Mouse (Mus musculus): ENCODE measurements at regions not wholly inside any gene's neighbourhood (a gene's known extent, or its start where the extent isn't known, plus 50 kb on each side); places are given as distances from the start of the nearest gene placed in this dataset.

- Histone ChIP-seq H3K27me3 (replicated peaks; ENCODE audit: control insufficient read depth, insufficient read depth, low read length) (no peaks in the 10 kb centered on the region), H3K27ac (ENCODE audit: low read depth, low read length) (no peak overlapping the region), H3K4me2 (ENCODE audit: low read length) (no peak overlapping the region), H3K9me3 (ENCODE audit: control insufficient read depth, low read length) (no peaks in the 10 kb centered on the region), H3K36me3 (ENCODE audit: control insufficient read depth, insufficient read depth, low read length) (no peaks in the 10 kb centered on the region), H3K4me3 (ENCODE audit: low read length) (no peak overlapping the region), H3K9ac (ENCODE audit: low read depth, low read length) (no peak overlapping the region), H3K4me1 (ENCODE audit: control insufficient read depth, insufficient read depth, low read depth, low read length) (no peaks in the 10 kb centered on the region)
- WGBS = 45% methylated on average over 3 of the region's 3 CpGs
- ATAC-seq = no peak
These were observed 105.9 kb upstream of the Cxxc4 start for GRCm38 (mm10) chr3:134130412-134130811.

- Histone ChIP-seq H3K36me3 (ENCODE audit: control insufficient read depth, insufficient read depth, low read length) (no peaks in the 10 kb centered on the region), H3K4me1 (ENCODE audit: control insufficient read depth, insufficient read depth, low read depth, low read length) (peaks cover 7% of the 10 kb centered on the region), H3K27ac (ENCODE audit: low read depth, low read length) (peak overlapping the region; percentile 25; the same call in 1 of the 2 replicates), H3K4me2 (ENCODE audit: low read length) (no peak overlapping the region), H3K9me3 (ENCODE audit: control insufficient read depth, low read length) (no peaks in the 10 kb centered on the region), H3K9ac (ENCODE audit: low read depth, low read length) (no peak overlapping the region), H3K4me3 (ENCODE audit: low read length) (no peak overlapping the region), H3K27me3 (replicated peaks; ENCODE audit: control insufficient read depth, insufficient read depth, low read length) (no peaks in the 10 kb centered on the region)
- WGBS = 65% methylated on average over 7 of the region's 7 CpGs
- no peak for ATAC-seq
These were observed 91.0 kb upstream of the Cxxc4 start for GRCm38 (mm10) chr3:134145251-134145650.

- 79% methylated on average over 3 of the region's 3 CpGs for WGBS
- ATAC-seq = peak; percentile 49
These were observed 90.3 kb upstream of the Cxxc4 start for GRCm38 (mm10) chr3:134145935-134146334.

GRCm38 (mm10) chr3:134146373-134147224, 89.7 kb upstream of the Cxxc4 start:
- H3K4me1 ChIP-seq (ENCODE audit: control insufficient read depth, insufficient read depth, low read depth, low read length) = peaks cover 7% of the 10 kb centered on the region
- peak overlapping the region; percentile 35 for H3K4me3 ChIP-seq (ENCODE audit: low read length)
- ATAC-seq = peak; percentile 98
- WGBS = 17% methylated on average over 14 of the region's 14 CpGs
- no peaks in the 10 kb centered on the region for H3K36me3 ChIP-seq (ENCODE audit: control insufficient read depth, insufficient read depth, low read length)
- H3K27me3 ChIP-seq (replicated peaks; ENCODE audit: control insufficient read depth, insufficient read depth, low read length) = no peaks in the 10 kb centered on the region
- peak overlapping the region; percentile 78 for H3K27ac ChIP-seq (ENCODE audit: low read depth, low read length)
- H3K9ac ChIP-seq (ENCODE audit: low read depth, low read length) = peak overlapping the region; percentile 56
- H3K9me3 ChIP-seq (ENCODE audit: control insufficient read depth, low read length) = no peaks in the 10 kb centered on the region
- H3K4me2 ChIP-seq (ENCODE audit: low read length) = peak overlapping the region; percentile 62

More at GRCm38 (mm10) chr3:134145935-134146334, 90.3 kb upstream of the Cxxc4 start:
- Histone ChIP-seq H3K4me1 (ENCODE audit: control insufficient read depth, insufficient read depth, low read depth, low read length) (peaks cover 7% of the 10 kb centered on the region), H3K27ac (ENCODE audit: low read depth, low read length) (no peak overlapping the region), H3K27me3 (replicated peaks; ENCODE audit: control insufficient read depth, insufficient read depth, low read length) (no peaks in the 10 kb centered on the region), H3K36me3 (ENCODE audit: control insufficient read depth, insufficient read depth, low read length) (no peaks in the 10 kb centered on the region), H3K9me3 (ENCODE audit: control insufficient read depth, low read length) (no peaks in the 10 kb centered on the region), H3K4me2 (ENCODE audit: low read length) (no peak overlapping the region), H3K4me3 (ENCODE audit: low read length) (no peak overlapping the region), H3K9ac (ENCODE audit: low read depth, low read length) (no peak overlapping the region)

- no peak overlapping the region for H3K4me2 ChIP-seq (ENCODE audit: low read length)
- H3K27me3 ChIP-seq (replicated peaks; ENCODE audit: control insufficient read depth, insufficient read depth, low read length) = no peaks in the 10 kb centered on the region
- H3K4me1 ChIP-seq (ENCODE audit: control insufficient read depth, insufficient read depth, low read depth, low read length) = no peaks in the 10 kb centered on the region
- no peaks in the 10 kb centered on the region for H3K9me3 ChIP-seq (ENCODE audit: control insufficient read depth, low read length)
- H3K9ac ChIP-seq (ENCODE audit: low read depth, low read length) = no peak overlapping the region
- 85% methylated on average over 5 of the region's 5 CpGs for WGBS
- H3K4me3 ChIP-seq (ENCODE audit: low read length) = no peak overlapping the region
- no peak overlapping the region for H3K27ac ChIP-seq (ENCODE audit: low read depth, low read length)
- no peaks in the 10 kb centered on the region for H3K36me3 ChIP-seq (ENCODE audit: control insufficient read depth, insufficient read depth, low read length)
- ATAC-seq = no peak
These were observed 74.0 kb upstream of the Cxxc4 start for GRCm38 (mm10) chr3:134162288-134162687.

- Histone ChIP-seq H3K4me2 (ENCODE audit: low read length) (no peak overlapping the region), H3K27ac (ENCODE audit: low read depth, low read length) (no peak overlapping the region)
- WGBS = 43% methylated on average over 1 of the region's 1 CpGs
These were observed 66.4 kb upstream of the Cxxc4 start for GRCm38 (mm10) chr3:134169922-134170321.

GRCm38 (mm10) chr3:134172357-134172756, 63.9 kb upstream of the Cxxc4 start:
- no peak overlapping the region for H3K27ac ChIP-seq (ENCODE audit: low read depth, low read length)
- ATAC-seq = peak; percentile 40; the same call in 1 of the 2 replicates
- H3K4me1 ChIP-seq (ENCODE audit: control insufficient read depth, insufficient read depth, low read depth, low read length) = no peaks in the 10 kb centered on the region
- H3K4me2 ChIP-seq (ENCODE audit: low read length) = no peak overlapping the region
- H3K36me3 ChIP-seq (ENCODE audit: control insufficient read depth, insufficient read depth, low read length) = no peaks in the 10 kb centered on the region
- no peaks in the 10 kb centered on the region for H3K9me3 ChIP-seq (ENCODE audit: control insufficient read depth, low read length)
- H3K27me3 ChIP-seq (replicated peaks; ENCODE audit: control insufficient read depth, insufficient read depth, low read length) = no peaks in the 10 kb centered on the region
- H3K4me3 ChIP-seq (ENCODE audit: low read length) = no peak overlapping the region
- 27% methylated on average over 3 of the region's 3 CpGs for WGBS
- H3K9ac ChIP-seq (ENCODE audit: low read depth, low read length) = no peak overlapping the region

More at GRCm38 (mm10) chr3:134169922-134170321, 66.4 kb upstream of the Cxxc4 start:
- Histone ChIP-seq H3K9me3 (ENCODE audit: control insufficient read depth, low read length) (no peaks in the 10 kb centered on the region), H3K36me3 (ENCODE audit: control insufficient read depth, insufficient read depth, low read length) (no peaks in the 10 kb centered on the region), H3K9ac (ENCODE audit: low read depth, low read length) (no peak overlapping the region), H3K4me1 (ENCODE audit: control insufficient read depth, insufficient read depth, low read depth, low read length) (no peaks in the 10 kb centered on the region), H3K27me3 (replicated peaks; ENCODE audit: control insufficient read depth, insufficient read depth, low read length) (no peaks in the 10 kb centered on the region), H3K4me3 (ENCODE audit: low read length) (no peak overlapping the region)
- ATAC-seq = no peak

GRCm38 (mm10) chr3:134178491-134179054, 57.7 kb upstream of the Cxxc4 start:
- H3K9ac ChIP-seq (ENCODE audit: low read depth, low read length) = no peak overlapping the region
- no peak overlapping the region for H3K27ac ChIP-seq (ENCODE audit: low read depth, low read length)
- 45% methylated on average over 7 of the region's 7 CpGs for WGBS
- peak; percentile 54; the same call in 1 of the 2 replicates for ATAC-seq
- H3K27me3 ChIP-seq (replicated peaks; ENCODE audit: control insufficient read depth, insufficient read depth, low read length) = no peaks in the 10 kb centered on the region
- H3K36me3 ChIP-seq (ENCODE audit: control insufficient read depth, insufficient read depth, low read length) = no peaks in the 10 kb centered on the region
- no peak overlapping the region for H3K4me3 ChIP-seq (ENCODE audit: low read length)
- H3K4me1 ChIP-seq (ENCODE audit: control insufficient read depth, insufficient read depth, low read depth, low read length) = no peaks in the 10 kb centered on the region
- no peaks in the 10 kb centered on the region for H3K9me3 ChIP-seq (ENCODE audit: control insufficient read depth, low read length)
- H3K4me2 ChIP-seq (ENCODE audit: low read length) = no peak overlapping the region

- Histone ChIP-seq H3K36me3 (ENCODE audit: control insufficient read depth, insufficient read depth, low read length) (no peaks in the 10 kb centered on the region), H3K9me3 (ENCODE audit: control insufficient read depth, low read length) (no peaks in the 10 kb centered on the region), H3K4me2 (ENCODE audit: low read length) (no peak overlapping the region), H3K4me3 (ENCODE audit: low read length) (no peak overlapping the region), H3K9ac (ENCODE audit: low read depth, low read length) (no peak overlapping the region), H3K4me1 (ENCODE audit: control insufficient read depth, insufficient read depth, low read depth, low read length) (no peaks in the 10 kb centered on the region), H3K27ac (ENCODE audit: low read depth, low read length) (no peak overlapping the region), H3K27me3 (replicated peaks; ENCODE audit: control insufficient read depth, insufficient read depth, low read length) (no peaks in the 10 kb centered on the region)
- WGBS = 94% methylated on average over 4 of the region's 4 CpGs
- ATAC-seq = no peak
These were observed 52.2 kb upstream of the Cxxc4 start for GRCm38 (mm10) chr3:134184042-134184441.

Measured in hindbrain, embryonic 16.5 days (tissue).